Mouse (Mus musculus) testis, adult 2 months (tissue): ENCODE data around the gene Hspbp1. TPM values are rescaled to one million over a fixed set of nuclear protein-coding genes. Genes with fewer than 3 reads are reported as not detected.
A peak's percentile ranks its signal among the peaks of the same experiment; 100 is the strongest.

ENCODE experiments used
- H3K27ac ChIP-seq: fragments of 200-500 bp; 2 replicates; pipeline ENCODE4 v1.5.1; 2012; ENCODE audit warnings: low read depth, low read length; ENCODE audit not compliant: control insufficient read depth, insufficient read depth
- H3K27me3 ChIP-seq: fragments of 200-500 bp; 2 replicates; pipeline ENCODE4 v1.6.1; 2012; ENCODE audit warnings: mild to moderate bottlenecking, low read length, moderate library complexity; ENCODE audit not compliant: control insufficient read depth, insufficient read depth
- H3K36me3 ChIP-seq: fragments of 200-500 bp; 2 replicates; pipeline ENCODE4 v1.6.1; 2012; ENCODE audit warnings: mild to moderate bottlenecking, low read length; ENCODE audit not compliant: control insufficient read depth, insufficient read depth
- H3K4me1 ChIP-seq: fragments of 200-500 bp; 2 replicates; pipeline ENCODE4 v1.6.1; 2012; ENCODE audit warnings: low read length; ENCODE audit not compliant: control insufficient read depth, insufficient read depth
- H3K4me3 ChIP-seq: fragments of 200-500 bp; 2 replicates; pipeline ENCODE4 v1.5.1; 2012; ENCODE audit warnings: low read depth, mild to moderate bottlenecking, low read length, moderate library complexity, mixed read lengths; ENCODE audit not compliant: control insufficient read depth
- CTCF ChIP-seq: fragments of 200-500 bp; IDR thresholded peaks from 2 replicates; pipeline ENCODE4 v1.5.1; 2012; ENCODE audit warnings: low read depth, mild to moderate bottlenecking, inconsistent platforms, low read length, moderate library complexity; ENCODE audit not compliant: control insufficient read depth, insufficient read depth, insufficient replicate concordance
- POLR2A ChIP-seq: fragments of 200-500 bp; IDR thresholded peaks from 2 replicates; pipeline ENCODE4 v1.6.1; 2012; ENCODE audit warnings: low read depth, mild to moderate bottlenecking, inconsistent platforms, low read length, moderate library complexity; ENCODE audit not compliant: control insufficient read depth
- polyA plus RNA-seq: library from polyadenylated mRNA; depleted of rRNA; stranded (reverse); fragments of >200 nt; gene quantifications from 2 replicates; pipeline ENCODE4 v1.2.3, GENCODE M21; 2012; rRNA removed

Gene Hspbp1
- 64.3 and 65.6 TPM in 2 replicates for polyA plus RNA-seq

DNA sequence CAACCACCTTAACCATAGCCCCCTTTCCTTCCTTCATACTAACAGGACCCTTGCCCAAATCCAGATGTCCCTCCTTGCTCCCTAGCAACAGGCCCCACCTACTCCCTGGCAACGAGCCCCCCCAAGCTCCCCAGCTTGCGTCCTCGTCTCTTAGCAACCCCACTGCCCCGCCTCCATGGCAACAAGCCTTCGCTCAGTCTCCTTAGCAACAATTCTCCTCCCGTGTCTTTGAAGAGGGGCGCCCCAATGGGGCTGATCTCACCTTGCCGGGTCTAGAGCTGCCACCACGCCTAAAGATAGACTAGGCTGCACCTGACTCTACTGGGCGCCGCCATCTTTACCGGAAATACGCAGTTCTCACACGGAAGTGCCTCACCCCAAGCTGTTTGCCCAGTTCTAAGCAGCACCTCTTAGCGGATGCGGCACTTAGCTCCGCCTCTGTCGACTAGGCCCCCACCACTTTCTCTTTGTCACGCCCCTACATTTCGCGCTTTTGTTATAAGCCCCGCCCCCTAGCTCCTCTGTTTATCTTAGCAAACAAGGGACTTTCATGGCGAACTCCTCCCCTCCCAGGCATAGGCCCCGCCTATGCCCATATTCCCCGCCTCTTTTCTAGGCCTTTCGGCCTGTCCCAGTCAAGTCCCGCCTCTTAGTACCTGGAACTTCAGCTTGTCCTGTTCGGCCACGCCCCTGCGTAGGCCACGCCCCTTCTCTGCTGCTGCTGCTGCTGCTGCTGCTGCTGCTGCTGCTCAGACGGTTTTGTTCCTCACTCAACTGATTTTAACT lies at the start of gene Hspbp1:
Gene Hspbp1 (minus strand): TSS at position 437 of the 786 bp plus-strand sequence.
- Histone ChIP-seq H3K4me3 (peak within 1 kb of the TSS; percentile 95), H3K27me3 (no peaks in the 10 kb centered on the region), H3K36me3 (no peaks in the 10 kb centered on the region), H3K4me1 (peaks cover 4% of the 10 kb centered on the region), H3K27ac (peak within 1 kb of the TSS; percentile 86)
- TF ChIP-seq POLR2A: peak; percentile 86
- 0 out of 2 replicates have a peak, but pooled peaks have one; percentile 10 for TF ChIP-seq CTCF

DNA sequence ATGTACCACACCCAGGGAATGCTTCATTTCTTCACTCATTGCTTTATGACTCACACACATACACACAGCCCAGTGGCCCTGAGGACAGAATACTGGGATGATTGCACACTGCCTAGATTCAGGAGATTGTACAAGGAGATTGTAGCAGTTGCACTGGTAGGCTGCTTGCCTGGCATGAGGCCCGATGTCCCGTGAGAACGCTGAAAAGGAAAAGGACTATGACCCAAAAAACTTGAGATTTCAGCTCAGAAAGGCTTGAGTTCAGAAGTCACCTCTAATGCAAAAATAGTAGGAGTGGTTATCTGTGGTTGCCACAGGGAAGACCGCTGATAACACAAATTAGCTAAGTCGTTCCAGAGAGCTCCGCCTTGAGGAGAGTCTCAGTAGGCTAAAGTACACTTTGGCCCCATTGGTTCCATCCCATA lies 48.1 kb upstream of the Hspbp1 start:
- H3K27ac ChIP-seq: no peak overlapping the region
- no peak overlapping the region for H3K4me3 ChIP-seq
- no peaks in the 10 kb centered on the region for H3K4me1 ChIP-seq
- no peaks in the 10 kb centered on the region for H3K36me3 ChIP-seq
- TF ChIP-seq CTCF (no peak), POLR2A (no peak)
- no peaks in the 10 kb centered on the region for H3K27me3 ChIP-seq

DNA sequence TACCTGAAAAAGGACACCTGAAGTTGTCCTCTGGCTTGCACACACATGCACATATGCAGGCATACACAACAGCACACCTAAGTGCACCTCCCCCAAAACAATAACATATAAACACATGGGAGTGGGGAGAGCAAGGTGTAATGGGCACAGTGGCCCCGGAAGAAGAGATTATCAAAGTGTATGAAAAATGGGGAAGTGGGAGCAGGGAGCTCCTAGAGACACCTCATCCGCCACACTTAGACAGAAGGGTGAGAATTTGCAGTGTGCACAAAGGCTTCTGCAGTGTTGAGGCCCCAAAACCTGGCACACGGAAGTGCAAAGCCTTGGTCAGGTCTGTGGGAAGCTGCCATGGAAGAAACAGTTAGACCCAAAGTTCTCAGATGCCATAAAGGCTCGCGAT lies 46.2 kb upstream of the Hspbp1 start:
- TF ChIP-seq CTCF (no peak), POLR2A (no peak)
- Histone ChIP-seq H3K27me3 (no peaks in the 10 kb centered on the region), H3K4me3 (no peak overlapping the region), H3K27ac (no peak overlapping the region), H3K36me3 (no peaks in the 10 kb centered on the region), H3K4me1 (no peaks in the 10 kb centered on the region)

DNA sequence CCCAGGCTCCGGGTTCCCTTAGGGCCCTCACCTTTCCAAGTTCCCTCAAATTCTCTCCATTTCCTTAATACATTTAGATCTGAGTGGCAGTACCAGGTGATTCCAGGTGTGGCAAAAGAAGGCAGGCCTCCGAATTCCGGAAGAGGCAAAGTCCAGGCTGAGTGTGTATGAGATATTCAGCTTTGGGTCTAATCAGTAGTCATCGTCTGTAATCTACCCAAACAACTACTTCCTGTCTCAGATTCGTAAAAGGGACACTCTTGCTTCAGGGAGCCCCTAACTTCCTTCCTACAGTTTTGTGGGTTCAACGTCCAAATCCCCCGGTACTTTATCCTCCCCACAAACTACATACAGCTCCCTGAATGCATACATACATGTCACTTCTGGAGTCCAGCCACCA lies 40.3 kb upstream of the Hspbp1 start, which contains the start of gene Tmem150b:
Gene Tmem150b (minus strand): TSS at position 81 of the 400 bp plus-strand sequence.
- H3K4me1 ChIP-seq: peaks cover 5% of the 10 kb centered on the region
- no peak within 1 kb of the TSS for H3K27ac ChIP-seq
- no peak within 1 kb of the TSS for H3K4me3 ChIP-seq
- H3K36me3 ChIP-seq: no peaks in the 10 kb centered on the region
- H3K27me3 ChIP-seq: no peaks in the 10 kb centered on the region
- no peak for TF ChIP-seq CTCF
- no peak for TF ChIP-seq POLR2A

DNA sequence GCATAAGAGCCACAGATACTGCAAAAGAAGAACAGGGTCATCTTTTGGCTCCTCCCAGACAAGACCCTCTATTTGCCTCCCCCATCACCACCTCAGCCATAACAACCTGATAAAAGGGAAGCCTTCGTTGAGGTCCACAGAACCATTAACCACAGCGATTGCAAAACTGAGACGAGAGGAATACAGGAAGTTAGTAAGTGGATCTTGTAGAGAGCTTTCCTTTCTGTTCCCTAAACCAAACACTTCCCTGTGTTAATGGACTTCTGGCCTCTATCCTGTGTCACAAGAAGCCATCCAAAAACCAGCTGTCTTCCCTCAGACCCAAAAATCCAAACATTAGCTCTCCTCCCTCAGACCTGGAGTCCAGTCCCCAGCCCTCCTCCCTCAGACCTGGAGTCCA lies 39.5 kb upstream of the Hspbp1 start:
- no peaks in the 10 kb centered on the region for H3K27me3 ChIP-seq
- TF ChIP-seq POLR2A: no peak
- TF ChIP-seq CTCF: no peak
- peaks cover 5% of the 10 kb centered on the region for H3K4me1 ChIP-seq
- no peak overlapping the region for H3K4me3 ChIP-seq
- no peaks in the 10 kb centered on the region for H3K36me3 ChIP-seq
- H3K27ac ChIP-seq: no peak overlapping the region

DNA sequence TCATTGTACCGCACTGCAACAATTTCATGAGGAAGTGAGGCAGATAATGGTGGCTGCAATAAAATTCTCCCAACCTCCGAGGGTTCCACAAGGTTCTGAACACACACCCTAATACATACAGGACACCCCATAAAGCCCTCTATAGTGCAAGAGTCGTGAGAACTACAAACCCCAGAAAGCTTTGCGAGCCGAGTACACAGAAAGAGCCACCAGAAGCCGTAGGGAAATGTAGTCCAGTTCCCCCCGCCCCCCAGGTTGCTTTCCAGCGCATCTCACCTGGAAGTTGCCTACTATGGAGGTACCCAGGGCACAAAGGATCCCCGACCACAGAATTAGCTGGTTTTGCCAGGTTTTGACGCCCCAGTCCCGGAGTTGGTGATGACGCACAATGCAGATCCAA lies 38.6 kb upstream of the Hspbp1 start:
- TF ChIP-seq POLR2A (no peak), CTCF (no peak)
- Histone ChIP-seq H3K27ac (no peak overlapping the region), H3K4me1 (peaks cover 5% of the 10 kb centered on the region), H3K4me3 (peak overlapping the region; percentile 63), H3K27me3 (no peaks in the 10 kb centered on the region), H3K36me3 (no peaks in the 10 kb centered on the region)

DNA sequence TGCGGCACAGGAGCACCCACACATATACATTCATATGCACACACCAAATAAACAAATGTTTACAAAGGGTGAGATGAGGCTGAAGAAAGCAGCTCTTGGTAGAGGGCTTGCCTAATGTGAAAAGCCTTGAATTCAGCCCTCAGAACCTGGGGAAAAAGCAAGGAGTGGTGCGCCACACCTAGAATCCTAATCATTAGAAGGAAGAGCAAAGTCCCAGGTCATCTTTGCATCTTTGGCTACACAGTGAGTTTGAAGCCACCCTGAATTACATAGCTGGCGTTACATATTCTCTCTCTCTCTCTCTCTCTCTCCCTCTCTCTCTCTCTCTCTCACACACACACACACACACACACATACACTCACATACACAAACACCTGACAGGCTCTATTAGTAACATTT lies 34.4 kb upstream of the Hspbp1 start:
- Histone ChIP-seq H3K27ac (no peak overlapping the region), H3K4me1 (peaks cover 5% of the 10 kb centered on the region), H3K4me3 (no peak overlapping the region), H3K27me3 (no peaks in the 10 kb centered on the region), H3K36me3 (no peaks in the 10 kb centered on the region)
- TF ChIP-seq CTCF: no peak
- TF ChIP-seq POLR2A: no peak

DNA sequence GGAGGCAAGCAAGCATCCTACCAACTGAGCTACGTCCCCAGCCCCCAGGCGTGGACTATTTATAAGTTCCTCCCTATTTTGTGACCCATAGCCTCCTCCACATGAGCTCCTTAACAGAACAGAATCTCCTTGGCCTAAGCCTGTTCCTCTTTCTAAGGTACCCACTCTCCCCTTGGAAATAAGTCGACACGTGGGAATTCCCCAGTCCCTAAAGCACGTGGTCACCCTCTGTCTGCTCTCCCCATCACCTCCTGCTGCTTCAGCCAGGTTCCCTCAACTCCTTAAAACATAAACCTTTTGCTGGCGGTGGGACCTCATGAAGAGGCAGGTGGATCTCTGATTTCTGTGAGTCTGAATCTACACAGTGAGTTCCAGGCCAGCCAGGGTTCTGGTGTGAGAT lies 32.1 kb upstream of the Hspbp1 start:
- no peaks in the 10 kb centered on the region for H3K4me1 ChIP-seq
- H3K27ac ChIP-seq: no peak overlapping the region
- H3K4me3 ChIP-seq: no peak overlapping the region
- TF ChIP-seq CTCF: no peak
- TF ChIP-seq POLR2A: no peak
- H3K36me3 ChIP-seq: no peaks in the 10 kb centered on the region
- no peaks in the 10 kb centered on the region for H3K27me3 ChIP-seq
